Mouse (Mus musculus): ENCODE results near the gene Tal1. TPM values are rescaled to one million over a fixed set of nuclear protein-coding genes. Genes with fewer than 3 reads are reported as not detected.

Tal1 gene
- polyA plus RNA-seq, 1 experiment from 2014 or later = 1.9 TPM

GRCm38 (mm10) chr4:115055691-115056090 is 535 bp upstream of the Tal1 start:
- H3K27ac ChIP-seq = no peak overlapping the region
- H3K9ac ChIP-seq (replicated peaks) = no peak overlapping the region
- no peak for ATAC-seq (ENCODE audit: insufficient number of reproducible peaks, insufficient read depth, low FRiP score, low TSS enrichment, low read depth)
- peaks cover 97% of the 10 kb centered on the region for H3K27me3 ChIP-seq
- no peaks in the 10 kb centered on the region for H3K9me3 ChIP-seq
- H3K36me3 ChIP-seq = no peaks in the 10 kb centered on the region
- WGBS = 19% methylated on average over 3 of the region's 3 CpGs
- H3K4me1 ChIP-seq (replicated peaks) = peaks cover 23% of the 10 kb centered on the region
- no peak overlapping the region for H3K4me3 ChIP-seq (replicated peaks)
- H3K4me2 ChIP-seq = no peak overlapping the region

GRCm38 (mm10) chr4:115056921-115057673 is 871 bp downstream of the Tal1 start:
- peak; percentile 46; the same call in 1 of the 2 replicates for ATAC-seq (ENCODE audit: insufficient number of reproducible peaks, insufficient read depth, low FRiP score, low TSS enrichment, low read depth)
- peaks cover 98% of the 10 kb centered on the region for H3K27me3 ChIP-seq
- 1% methylated on average over 48 of the region's 48 CpGs for WGBS
- H3K9ac ChIP-seq (replicated peaks) = peak overlapping the region; percentile 37
- peaks cover 22% of the 10 kb centered on the region for H3K4me1 ChIP-seq (replicated peaks)
- H3K9me3 ChIP-seq = no peaks in the 10 kb centered on the region
- H3K4me3 ChIP-seq (replicated peaks) = peak overlapping the region; percentile 37
- no peaks in the 10 kb centered on the region for H3K36me3 ChIP-seq
- peak overlapping the region; percentile 45; the same call in 1 of the 2 replicates for H3K27ac ChIP-seq
- peak overlapping the region; percentile 58 for H3K4me2 ChIP-seq

- H3K36me3 ChIP-seq = no peaks in the 10 kb centered on the region
- H3K27ac ChIP-seq = 0 out of 2 replicates have a peak overlapping the region, but pooled peaks have one; percentile 31
- H3K4me1 ChIP-seq (replicated peaks) = peaks cover 18% of the 10 kb centered on the region
- H3K27me3 ChIP-seq = peaks cover 98% of the 10 kb centered on the region
- peak overlapping the region; percentile 37 for H3K4me3 ChIP-seq (replicated peaks)
- no peaks in the 10 kb centered on the region for H3K9me3 ChIP-seq
- ATAC-seq (ENCODE audit: insufficient number of reproducible peaks, insufficient read depth, low FRiP score, low TSS enrichment, low read depth) = no peak
- peak overlapping the region; percentile 58; the same call in 1 of the 2 replicates for H3K4me2 ChIP-seq
- WGBS = under 1% methylated on average over 33 of the region's 33 CpGs
- H3K9ac ChIP-seq (replicated peaks) = 0 out of 2 replicates have a peak overlapping the region, but pooled peaks have one; percentile 13
Observed at GRCm38 (mm10) chr4:115057674-115058316, 1.6 kb downstream of the Tal1 start.

GRCm38 (mm10) chr4:115058317-115058761 is 2.1 kb downstream of the Tal1 start:
- WGBS = under 1% methylated on average over 20 of the region's 20 CpGs
- Histone ChIP-seq H3K4me3 (replicated peaks) (peak overlapping the region; percentile 37; the same call in 1 of the 2 replicates), H3K4me2 (no peak overlapping the region)

GRCm38 (mm10) chr4:115058871-115059590 is 2.8 kb downstream of the Tal1 start:
- Histone ChIP-seq H3K9ac (replicated peaks) (no peak overlapping the region), H3K9me3 (no peaks in the 10 kb centered on the region), H3K27me3 (peaks cover 98% of the 10 kb centered on the region), H3K27ac (0 out of 2 replicates have a peak overlapping the region, but pooled peaks have one; percentile 57), H3K4me2 (0 out of 2 replicates have a peak overlapping the region, but pooled peaks have one; percentile 7), H3K4me3 (replicated peaks) (peak overlapping the region; percentile 19; the same call in 1 of the 2 replicates), H3K36me3 (no peaks in the 10 kb centered on the region), H3K4me1 (replicated peaks) (peaks cover 25% of the 10 kb centered on the region)
- WGBS = 2% methylated on average over 23 of the region's 23 CpGs
- ATAC-seq (ENCODE audit: insufficient number of reproducible peaks, insufficient read depth, low FRiP score, low TSS enrichment, low read depth) = no peak

More at GRCm38 (mm10) chr4:115058317-115058761, 2.1 kb downstream of the Tal1 start:
- H3K36me3 ChIP-seq = no peaks in the 10 kb centered on the region
- no peak overlapping the region for H3K9ac ChIP-seq (replicated peaks)
- H3K27ac ChIP-seq = no peak overlapping the region
- no peaks in the 10 kb centered on the region for H3K9me3 ChIP-seq
- ATAC-seq (ENCODE audit: insufficient number of reproducible peaks, insufficient read depth, low FRiP score, low TSS enrichment, low read depth) = no peak
- H3K27me3 ChIP-seq = peaks cover 98% of the 10 kb centered on the region
- peaks cover 19% of the 10 kb centered on the region for H3K4me1 ChIP-seq (replicated peaks)

GRCm38 (mm10) chr4:115059871-115060270 is 3.6 kb downstream of the Tal1 start:
- no peaks in the 10 kb centered on the region for H3K36me3 ChIP-seq
- no peak overlapping the region; the same call in 1 of the 2 replicates for H3K4me3 ChIP-seq (replicated peaks)
- H3K9ac ChIP-seq (replicated peaks) = no peak overlapping the region
- no peak overlapping the region for H3K4me2 ChIP-seq
- H3K27me3 ChIP-seq = peaks cover 99% of the 10 kb centered on the region
- no peaks in the 10 kb centered on the region for H3K9me3 ChIP-seq
- WGBS = 1% methylated on average over 12 of the region's 12 CpGs
- H3K27ac ChIP-seq = no peak overlapping the region
- ATAC-seq (ENCODE audit: insufficient number of reproducible peaks, insufficient read depth, low FRiP score, low TSS enrichment, low read depth) = no peak
- peaks cover 25% of the 10 kb centered on the region for H3K4me1 ChIP-seq (replicated peaks)

- no peaks in the 10 kb centered on the region for H3K9me3 ChIP-seq
- H3K27me3 ChIP-seq = peaks cover 99% of the 10 kb centered on the region
- no peak overlapping the region for H3K9ac ChIP-seq (replicated peaks)
- WGBS = 17% methylated on average over 3 of the region's 3 CpGs
- no peak overlapping the region for H3K4me3 ChIP-seq (replicated peaks)
- no peak overlapping the region for H3K27ac ChIP-seq
- H3K36me3 ChIP-seq = no peaks in the 10 kb centered on the region
- ATAC-seq (ENCODE audit: insufficient number of reproducible peaks, insufficient read depth, low FRiP score, low TSS enrichment, low read depth) = no peak
- H3K4me1 ChIP-seq (replicated peaks) = peaks cover 25% of the 10 kb centered on the region
- H3K4me2 ChIP-seq = no peak overlapping the region
Observed at GRCm38 (mm10) chr4:115060753-115061152, 4.5 kb downstream of the Tal1 start.

- peaks cover 97% of the 10 kb centered on the region for H3K27me3 ChIP-seq
- ATAC-seq (ENCODE audit: insufficient number of reproducible peaks, insufficient read depth, low FRiP score, low TSS enrichment, low read depth) = no peak
- H3K9ac ChIP-seq (replicated peaks) = no peak overlapping the region
- peak overlapping the region; percentile 94 for H3K4me2 ChIP-seq
- no peak overlapping the region for H3K27ac ChIP-seq
- H3K4me3 ChIP-seq (replicated peaks) = peak overlapping the region; percentile 56
- no peaks in the 10 kb centered on the region for H3K9me3 ChIP-seq
- 2% methylated on average over 9 of the region's 9 CpGs for WGBS
- peaks cover 14% of the 10 kb centered on the region for H3K4me1 ChIP-seq (replicated peaks)
- H3K36me3 ChIP-seq = no peaks in the 10 kb centered on the region
Observed at GRCm38 (mm10) chr4:115062540-115062874, 6.3 kb downstream of the Tal1 start.

GRCm38 (mm10) chr4:115062875-115063517 is 6.8 kb downstream of the Tal1 start:
- peaks cover 97% of the 10 kb centered on the region for H3K27me3 ChIP-seq
- H3K4me1 ChIP-seq (replicated peaks) = peaks cover 14% of the 10 kb centered on the region
- no peaks in the 10 kb centered on the region for H3K9me3 ChIP-seq
- H3K4me3 ChIP-seq (replicated peaks) = peak overlapping the region; percentile 56
- H3K9ac ChIP-seq (replicated peaks) = peak overlapping the region; percentile 56
- no peak overlapping the region for H3K27ac ChIP-seq
- no peaks in the 10 kb centered on the region for H3K36me3 ChIP-seq
- under 1% methylated on average over 58 of the region's 58 CpGs for WGBS
- peak; percentile 67 for ATAC-seq (ENCODE audit: insufficient number of reproducible peaks, insufficient read depth, low FRiP score, low TSS enrichment, low read depth)
- H3K4me2 ChIP-seq = peak overlapping the region; percentile 94

GRCm38 (mm10) chr4:115063518-115064239 is 7.5 kb downstream of the Tal1 start:
- H3K36me3 ChIP-seq = no peaks in the 10 kb centered on the region
- 1% methylated on average over 31 of the region's 31 CpGs for WGBS
- no peak for ATAC-seq (ENCODE audit: insufficient number of reproducible peaks, insufficient read depth, low FRiP score, low TSS enrichment, low read depth)
- peaks cover 97% of the 10 kb centered on the region for H3K27me3 ChIP-seq
- no peaks in the 10 kb centered on the region for H3K9me3 ChIP-seq
- H3K27ac ChIP-seq = no peak overlapping the region
- peak overlapping the region; percentile 56 for H3K9ac ChIP-seq (replicated peaks)
- H3K4me3 ChIP-seq (replicated peaks) = peak overlapping the region; percentile 56
- peaks cover 14% of the 10 kb centered on the region for H3K4me1 ChIP-seq (replicated peaks)
- H3K4me2 ChIP-seq = peak overlapping the region; percentile 94

All from limb, embryonic 12.5 days (tissue).